Mouse (Mus musculus): ENCODE measurements around the gene Cmpk1.

The Cmpk1 gene

DNA sequence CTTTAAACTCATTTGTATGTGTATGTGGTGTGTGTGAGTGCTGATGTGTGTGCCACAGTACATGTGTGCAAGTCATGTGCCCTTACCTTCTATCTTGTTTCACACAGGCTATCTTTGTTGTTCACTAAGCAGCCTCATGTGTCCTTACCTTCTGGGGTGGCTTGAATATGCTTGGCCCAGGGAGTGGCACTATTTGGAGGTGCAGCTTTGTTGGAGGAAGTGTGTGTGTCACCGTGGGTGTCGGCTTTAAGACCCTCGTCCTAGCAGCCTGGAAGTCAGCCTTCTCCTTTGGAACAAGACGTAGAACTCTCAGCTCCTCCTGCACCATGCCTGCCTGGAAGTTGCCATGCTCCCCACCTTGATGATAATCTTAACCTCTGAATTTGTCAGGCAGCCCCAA lies 40.6 kb downstream of the Cmpk1 start:
- DNase-seq (ENCODE audit: low spot score in 2 of 2) = no peak

DNA sequence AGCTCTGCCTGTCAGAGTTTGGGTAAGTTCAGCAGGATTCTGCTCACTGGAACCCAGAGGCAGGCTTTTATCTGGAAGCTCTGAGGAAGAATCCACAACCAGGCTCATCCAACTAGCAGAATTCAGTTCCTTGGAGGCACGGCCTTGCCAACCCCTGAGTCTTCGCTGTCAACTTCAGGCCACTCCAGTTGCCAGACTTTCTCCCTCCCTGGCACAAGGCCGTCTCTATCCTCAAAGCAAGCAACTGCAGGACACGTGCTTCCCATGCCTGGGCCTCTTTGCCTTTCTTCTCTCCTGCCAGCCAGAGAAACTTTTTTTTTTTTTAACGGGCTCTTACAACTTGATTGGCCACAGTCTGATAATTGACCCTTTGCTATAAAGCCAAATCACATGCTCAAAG lies 42.0 kb downstream of the Cmpk1 start:
- DNase-seq (ENCODE audit: low spot score in 2 of 2) = no peak

DNA sequence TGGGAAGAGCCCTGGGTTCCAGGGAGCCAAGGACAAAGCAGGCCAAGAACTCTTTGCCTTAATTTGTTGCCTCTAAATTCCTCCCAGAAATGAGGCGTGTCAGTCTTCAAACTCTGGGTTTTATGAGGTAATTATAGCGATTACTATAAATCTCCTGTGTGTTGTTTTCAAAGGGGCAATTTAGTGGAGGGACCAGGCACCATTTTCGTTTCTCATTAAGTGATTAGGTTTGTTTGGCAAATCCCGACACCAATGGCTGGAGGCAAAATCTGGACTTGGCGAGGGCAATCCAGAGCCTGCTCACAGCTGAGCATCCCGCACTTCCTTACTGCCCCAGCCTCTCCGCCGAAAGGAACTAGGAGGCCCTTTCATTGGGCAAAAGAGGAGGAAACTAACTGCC lies 44.5 kb downstream of the Cmpk1 start:
- no peak for DNase-seq (ENCODE audit: low spot score in 2 of 2)

DNA sequence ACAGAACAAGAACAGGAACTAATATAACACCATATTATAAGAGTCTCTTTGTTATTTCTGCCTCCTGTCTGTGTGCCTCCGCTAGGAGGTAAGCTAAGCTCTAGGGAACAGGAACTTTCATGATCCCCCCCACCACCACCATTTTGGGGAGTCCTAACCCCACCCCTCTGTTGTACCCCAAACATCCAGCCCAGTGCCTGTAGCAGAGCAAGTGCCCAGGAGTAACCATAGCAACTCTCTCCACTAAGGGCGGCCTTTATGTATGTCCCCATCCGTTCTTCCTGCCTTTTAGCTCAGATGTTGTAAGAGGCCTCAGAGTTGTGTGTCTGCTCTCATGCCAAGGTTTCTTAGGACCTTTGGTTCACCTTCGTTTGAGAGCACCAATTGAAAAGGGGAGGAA lies 44.9 kb downstream of the Cmpk1 start:
- DNase-seq (ENCODE audit: low spot score in 2 of 2) = no peak

DNA sequence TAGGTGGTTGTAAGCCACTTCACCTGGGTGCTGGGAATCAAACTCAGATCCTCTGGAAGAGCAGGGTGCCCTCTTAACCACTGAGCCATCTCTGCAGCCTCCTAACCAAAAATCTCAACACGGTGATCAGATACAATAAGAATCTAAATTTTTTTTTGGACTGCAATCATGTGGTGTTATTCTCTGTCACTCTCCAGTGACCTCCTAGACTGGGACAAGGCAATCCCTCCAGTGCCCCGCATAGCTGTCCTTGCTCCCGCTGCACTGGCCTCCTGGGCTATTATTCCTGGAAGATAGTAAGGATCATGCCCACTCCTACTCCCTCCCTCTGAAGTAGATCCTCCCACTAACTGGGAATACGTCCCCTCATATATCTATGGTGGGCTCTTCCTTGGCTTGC lies 45.7 kb downstream of the Cmpk1 start:
- no peak for DNase-seq (ENCODE audit: low spot score in 2 of 2)

DNA sequence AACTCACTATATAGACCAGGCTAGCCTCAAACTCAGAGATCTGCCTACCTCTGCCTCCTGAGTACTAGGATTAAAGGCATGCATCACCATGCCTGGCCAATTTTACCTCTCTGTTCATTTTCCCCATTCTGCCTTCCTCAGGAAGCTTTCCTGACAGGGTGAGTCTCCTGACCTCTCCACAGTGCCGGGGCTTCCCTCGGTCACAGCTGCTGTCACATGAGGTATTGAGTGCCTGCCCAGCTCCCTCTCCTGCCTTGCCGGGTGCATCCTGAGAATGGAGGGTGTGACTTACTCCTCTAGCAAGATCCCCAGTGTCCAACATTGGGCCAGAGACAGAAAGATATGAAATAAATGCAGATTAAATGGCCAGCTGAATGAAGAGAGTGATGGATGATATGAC lies 48.8 kb downstream of the Cmpk1 start:
- no peak for DNase-seq (ENCODE audit: low spot score in 2 of 2)

DNA sequence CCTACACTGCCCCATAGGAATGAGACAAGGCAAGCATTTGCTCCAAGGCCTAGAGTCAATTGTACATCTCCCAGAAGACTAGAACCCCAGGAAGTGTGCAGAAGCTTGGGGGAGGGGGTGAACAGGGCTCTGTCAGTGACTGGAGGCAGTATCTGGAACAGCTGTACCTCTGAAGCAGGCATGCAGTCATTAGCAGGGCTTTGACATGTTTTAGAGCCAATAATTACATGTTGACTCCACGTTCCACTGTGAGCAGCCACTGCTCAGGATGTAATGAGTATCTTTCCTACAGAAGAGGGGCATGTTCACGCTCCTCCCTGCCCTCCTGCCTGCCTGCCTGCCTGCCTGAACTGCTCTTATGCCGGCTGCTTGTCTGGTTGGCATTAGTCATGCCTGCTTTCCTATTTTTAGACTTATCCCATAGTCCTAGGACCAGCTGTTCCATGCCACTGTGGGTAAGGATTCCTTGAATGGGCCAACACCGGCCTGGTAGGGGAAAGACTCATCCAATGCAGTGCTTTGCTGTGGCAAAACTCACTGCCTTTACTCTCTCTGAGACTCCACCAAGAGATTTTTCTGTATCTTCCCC lies 49.5 kb downstream of the Cmpk1 start:
- DNase-seq (ENCODE audit: low spot score in 2 of 2) = no peak

DNA sequence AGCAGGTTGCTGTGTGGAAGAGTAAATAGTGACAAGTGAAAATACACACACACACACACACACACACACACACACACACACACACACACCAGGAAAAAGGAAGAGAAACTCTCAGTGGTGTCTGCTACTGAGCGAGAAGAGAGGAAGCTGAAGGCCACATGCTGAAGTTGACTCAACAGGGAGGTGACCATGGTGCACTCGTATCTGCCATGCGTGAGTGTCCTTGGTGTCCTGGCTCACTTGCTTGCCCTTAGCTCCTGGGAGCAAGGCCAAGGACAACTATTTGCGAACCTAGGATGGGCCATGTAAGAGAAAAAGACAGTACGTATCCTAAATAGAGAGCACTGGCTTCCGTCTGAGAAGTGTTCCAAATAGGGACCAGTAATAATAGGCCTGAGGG lies 52.9 kb downstream of the Cmpk1 start:
- no peak for DNase-seq (ENCODE audit: low spot score in 2 of 2)

DNA sequence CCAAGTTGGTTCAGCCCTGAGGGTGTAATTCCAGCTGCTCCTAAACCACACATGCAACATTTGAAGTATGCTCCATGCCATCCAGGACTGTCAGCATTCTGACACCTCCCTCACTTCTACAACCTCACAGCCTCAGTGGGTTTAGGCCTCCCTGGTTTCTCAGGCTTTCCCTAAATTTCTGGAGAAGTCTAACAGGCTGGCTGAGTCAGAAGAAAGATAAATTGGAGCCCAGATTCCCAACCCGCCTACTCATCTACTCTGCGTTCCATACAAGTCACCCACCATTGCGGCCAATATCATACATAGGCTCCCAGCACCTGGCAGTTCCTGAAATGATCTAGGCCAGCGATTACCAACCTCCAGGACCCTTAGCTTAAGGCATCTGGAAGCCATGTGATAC lies 54.3 kb downstream of the Cmpk1 start:
- no peak for DNase-seq (ENCODE audit: low spot score in 2 of 2)

DNA sequence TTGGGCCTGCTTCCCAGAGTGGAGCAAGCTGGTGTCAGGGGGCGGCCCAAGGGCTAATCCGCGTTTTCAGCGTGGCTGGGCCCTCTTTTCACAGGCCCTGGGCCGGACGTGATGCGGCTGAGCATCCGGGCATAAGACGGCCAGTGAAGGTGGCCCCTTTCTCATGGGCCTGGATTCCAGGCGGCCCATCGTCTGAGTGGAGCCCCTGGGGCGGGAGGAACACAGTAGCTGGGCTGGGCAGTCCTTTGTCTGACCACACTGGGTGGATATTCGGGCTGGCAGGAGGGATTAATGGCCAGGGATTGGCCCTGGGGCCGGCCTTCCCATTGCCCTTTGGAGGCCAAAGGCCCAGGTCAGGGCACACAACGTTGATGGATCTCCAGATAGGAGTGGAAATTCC lies 57.9 kb downstream of the Cmpk1 start:
- DNase-seq (ENCODE audit: low spot score in 2 of 2) = no peak

DNA sequence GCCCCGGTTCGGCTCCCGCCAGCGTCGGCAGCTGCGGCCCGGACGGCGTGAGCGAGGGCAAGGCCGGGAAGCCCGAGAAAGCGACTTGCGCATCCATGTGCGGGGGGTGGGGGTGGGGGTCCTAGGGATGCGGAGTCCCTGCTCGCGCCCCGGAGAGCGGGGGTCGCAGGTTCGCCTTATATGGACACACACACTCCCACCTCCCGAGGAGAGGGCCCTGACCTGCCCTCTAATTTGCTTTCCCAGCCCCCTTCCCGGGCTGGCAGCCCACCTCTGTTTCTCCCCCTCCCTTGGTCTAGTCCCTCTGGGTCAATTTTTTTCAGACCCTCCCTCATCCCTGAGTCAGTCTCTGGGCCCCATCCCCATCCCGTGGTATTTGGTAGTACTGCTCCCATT lies 61.1 kb downstream of the Cmpk1 start, which contains the start of gene Foxe3:
Gene Foxe3 (minus strand): TSS at position 97 of the 396 bp plus-strand sequence.
- DNase-seq (ENCODE audit: low spot score in 2 of 2) = no peak

DNA sequence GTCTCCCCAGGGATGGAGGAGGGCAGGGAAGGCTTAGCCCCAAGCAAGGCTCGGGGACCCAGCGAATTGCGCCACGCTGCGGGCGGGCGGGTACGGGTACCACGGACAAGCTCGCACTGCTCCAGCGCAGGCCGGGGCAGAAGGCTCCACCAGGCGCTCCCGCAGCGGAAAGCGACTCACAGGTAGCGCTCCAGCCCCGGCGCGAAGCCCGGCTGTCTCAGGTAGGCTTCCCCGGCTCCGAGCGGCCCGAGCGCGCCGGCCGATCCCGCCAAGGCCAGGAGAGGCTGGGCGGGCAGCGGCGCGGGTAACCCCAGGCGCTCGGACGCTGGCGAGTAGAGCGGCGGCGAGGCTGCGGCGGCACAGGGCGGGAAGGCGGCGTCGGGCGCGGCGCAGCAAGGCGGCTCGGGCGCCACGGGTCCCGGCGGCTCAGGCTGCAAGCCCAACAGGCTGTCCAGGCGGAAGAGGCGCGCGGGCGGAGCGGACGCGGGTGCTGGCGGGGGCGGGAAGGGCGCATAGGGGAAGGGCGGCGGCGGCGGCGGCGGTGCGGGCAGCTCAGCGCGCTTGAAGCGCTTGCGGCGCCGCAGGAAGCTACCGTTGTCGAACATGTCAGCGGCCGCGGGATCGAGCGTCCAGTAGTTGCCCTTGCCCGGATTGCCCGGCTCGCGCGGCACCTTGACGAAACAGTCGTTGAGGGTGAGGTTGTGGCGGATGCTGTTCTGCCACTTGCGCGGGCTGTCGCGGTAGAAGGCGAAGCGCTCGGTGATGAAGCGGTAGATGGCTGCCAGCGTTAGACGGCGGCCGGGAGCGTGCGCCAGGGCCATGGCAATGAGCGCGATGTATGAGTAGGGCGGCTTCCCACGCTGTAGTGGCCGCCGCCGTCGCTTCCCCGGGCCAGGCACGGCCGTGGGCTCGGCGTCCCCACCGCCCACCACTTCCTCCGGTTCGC lies 61.8 kb downstream of the Cmpk1 start:
- no peak for DNase-seq (ENCODE audit: low spot score in 2 of 2)

DNA sequence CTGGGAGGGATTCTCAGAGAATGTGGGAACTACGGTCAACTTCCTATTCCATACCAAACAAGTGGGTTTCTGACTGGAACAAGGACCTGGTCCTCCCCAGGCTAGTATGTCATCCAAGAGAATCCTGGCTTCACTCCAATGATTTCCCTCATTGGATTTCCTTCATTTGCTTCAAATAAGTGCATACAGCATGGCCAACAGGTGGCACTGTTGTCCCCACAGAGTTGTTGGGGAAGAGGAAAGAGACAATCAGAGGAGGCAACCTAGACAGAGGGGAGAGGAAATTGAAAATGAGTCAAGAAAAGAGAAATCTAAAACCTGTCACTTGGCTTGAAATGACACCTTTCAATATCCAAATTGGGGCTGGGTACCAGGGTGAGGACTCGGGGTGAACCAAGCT lies 70.0 kb downstream of the Cmpk1 start:
- peak in 1 of 2 experiments; percentile 34 for DNase-seq (ENCODE audit: low spot score in 2 of 2)

DNA sequence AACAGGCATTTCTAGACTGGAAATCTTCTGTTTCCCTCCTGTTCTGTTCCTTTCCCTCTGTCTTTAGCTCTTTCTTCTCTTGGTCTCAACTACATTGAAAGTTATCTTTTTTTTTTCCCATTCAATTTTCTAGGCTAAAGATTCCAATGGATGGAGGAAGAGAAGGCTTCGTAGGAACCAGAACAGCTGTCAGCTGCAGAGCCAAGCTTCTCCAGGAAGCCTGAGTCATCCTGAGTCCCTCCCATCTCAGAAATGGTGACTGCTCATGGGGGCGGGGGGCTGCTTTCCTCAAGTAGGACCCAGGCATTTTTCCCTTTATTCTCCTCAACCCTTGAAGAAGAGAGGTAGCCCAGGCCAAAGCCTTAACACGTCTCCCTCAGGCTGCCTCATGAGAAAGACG lies 71.0 kb downstream of the Cmpk1 start:
- no peak for DNase-seq (ENCODE audit: low spot score in 2 of 2)

DNA sequence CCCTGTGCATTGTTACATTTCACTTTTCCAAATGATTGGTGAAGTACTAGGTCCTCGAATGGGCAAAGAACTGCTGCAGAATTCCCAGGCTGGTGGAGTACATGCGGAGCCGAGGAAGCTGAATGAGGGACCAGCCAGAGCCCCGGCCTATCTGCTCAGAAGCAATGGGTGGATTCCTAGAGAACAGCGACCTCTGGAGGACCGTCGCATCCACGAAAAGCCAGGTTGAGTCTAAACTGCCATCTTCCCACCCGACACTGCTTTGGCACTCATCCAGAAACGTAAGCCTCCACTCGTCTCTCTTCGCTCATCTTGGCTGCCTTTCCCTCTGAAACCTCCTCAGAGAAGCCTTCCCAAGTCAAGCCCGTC lies 73.5 kb downstream of the Cmpk1 start:
- peak in 1 of 2 experiments; percentile 25 for DNase-seq (ENCODE audit: low spot score in 2 of 2)

DNA sequence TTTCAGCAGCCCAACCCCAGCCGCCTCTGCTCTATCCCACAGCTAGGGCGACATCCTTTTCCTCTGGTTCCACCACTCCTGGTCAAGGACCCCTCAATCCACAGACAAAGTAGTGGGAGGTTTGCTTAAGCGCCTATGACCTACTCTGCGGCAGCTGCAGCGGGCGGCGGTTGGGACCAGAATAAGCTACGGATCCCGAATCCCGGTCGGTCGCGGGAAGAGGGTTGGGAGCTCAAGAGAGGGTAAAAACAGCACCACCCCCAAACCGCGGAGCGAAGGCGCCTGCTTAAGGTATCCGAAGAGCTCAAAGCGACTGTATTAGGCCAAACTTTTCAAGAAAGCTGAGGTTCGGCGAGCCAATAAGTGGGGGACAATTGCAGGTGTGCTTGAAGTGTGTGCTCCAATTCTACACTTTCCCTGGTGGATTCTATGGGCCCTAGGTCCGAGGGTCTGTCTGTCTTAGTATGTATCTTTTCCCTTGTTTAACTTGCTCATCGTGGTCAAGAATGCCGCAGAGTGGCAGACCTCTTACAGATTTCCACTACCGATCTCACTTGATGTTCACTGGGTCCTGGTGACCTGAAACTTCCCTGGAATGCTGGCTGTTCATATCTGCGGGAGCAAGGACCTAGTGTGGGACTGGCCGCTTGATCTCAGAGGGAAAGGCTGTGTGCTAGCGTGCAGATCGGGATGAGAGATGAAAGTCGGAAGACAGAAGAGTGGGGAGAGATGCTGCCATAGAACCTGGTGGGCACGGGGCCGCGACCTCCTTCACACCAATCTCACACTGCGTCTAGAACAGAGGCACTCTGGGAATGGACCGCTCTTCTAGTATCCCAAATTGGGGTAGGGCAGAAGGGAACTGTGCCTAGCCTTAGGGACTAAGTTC lies 74.1 kb downstream of the Cmpk1 start:
- DNase-seq (ENCODE audit: low spot score in 2 of 2) = no peak

DNA sequence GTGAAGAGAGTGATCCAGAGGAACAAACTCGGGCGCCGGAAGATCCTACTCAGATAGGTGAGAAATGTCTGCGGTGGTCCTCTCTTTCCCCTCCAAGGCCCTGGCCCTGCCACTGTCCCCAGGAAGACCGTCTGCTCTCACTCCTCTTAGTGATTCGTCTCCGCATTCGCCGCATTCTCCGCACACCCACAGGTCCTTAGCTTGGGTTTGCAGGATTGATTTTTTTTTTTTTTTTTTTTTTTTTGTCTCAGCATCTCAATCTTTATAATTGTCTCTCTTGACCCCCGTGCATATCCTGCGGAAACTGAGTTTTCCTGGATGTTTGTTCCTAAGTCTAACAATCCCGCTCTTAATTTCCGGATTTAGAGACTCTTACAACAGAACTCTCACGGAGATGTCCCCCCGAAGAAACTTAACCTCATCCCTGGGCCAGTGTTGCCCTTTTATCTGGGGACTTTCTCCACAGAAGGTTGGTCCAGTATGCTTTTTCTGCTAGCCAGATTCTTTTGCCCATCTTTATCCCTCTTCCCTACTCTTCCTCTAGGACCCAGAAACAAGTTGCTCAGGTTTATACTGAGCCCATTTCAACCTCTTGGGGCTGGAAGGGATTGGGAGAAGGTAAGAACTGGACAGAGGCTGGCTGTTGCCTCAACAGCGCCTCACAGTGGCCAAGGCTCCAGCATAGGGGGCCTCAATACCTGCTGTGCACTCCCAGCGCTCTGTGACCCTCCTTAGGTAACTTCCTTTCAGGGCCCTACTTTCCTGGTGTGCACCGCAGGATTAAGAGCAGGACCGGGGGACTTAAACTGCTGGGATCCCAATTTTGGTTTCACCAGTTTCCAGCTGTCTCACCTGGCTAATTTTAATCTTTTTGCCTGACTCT lies 77.2 kb downstream of the Cmpk1 start:
- DNase-seq (ENCODE audit: low spot score in 2 of 2) = peak; percentile 10 to 29

Data from thymus, postnatal 10 days (tissue).